Mouse (Mus musculus) layer of hippocampus, adult 18-20 months (tissue): ENCODE results near the gene 3110082J24Rik. TPM values are rescaled to one million over a fixed set of nuclear protein-coding genes. Genes with fewer than 3 reads are reported as not detected.
"Not testable (repeated sequence)": the region's sequence is repeated elsewhere in the genome, so short reads cannot be mapped to it uniquely, and the experiment has no call there.

Source experiments
- DNase-seq, 2 experiments: peaks; one replicate each; pipeline ENCODE4 v3.0.0; 2022; ENCODE audit warnings: low spot score in 2 of 2
- total RNA-seq, 2 experiments: library from RNA; stranded (reverse); gene quantifications; 2 replicates each; pipeline ENCODE4 v1.2.3; 2021

The 3110082J24Rik gene
- total RNA-seq, 2 experiments from 2014 or later = 2.6 to 4.1 TPM

GRCm38 (mm10) chr5:30072825-30073821 lies 32.8 kb downstream of the 3110082J24Rik start, which contains the start of gene Tyms:
Gene Tyms, minus strand, starts transcription at chr5:30073617.
- DNase-seq = peak; percentile 36 to 73

GRCm38 (mm10) chr5:30072377-30072776 lies 33.5 kb downstream of the 3110082J24Rik start:
- no peak for DNase-seq

GRCm38 (mm10) chr5:30071677-30072076 lies 34.2 kb downstream of the 3110082J24Rik start:
- no peak for DNase-seq

GRCm38 (mm10) chr5:30067726-30068125 lies 38.2 kb downstream of the 3110082J24Rik start:
- DNase-seq = no peak

- not testable (repeated sequence) for DNase-seq
These were observed 46.3 kb downstream of the 3110082J24Rik start for GRCm38 (mm10) chr5:30059607-30060006.

- DNase-seq = no peak
These were observed 47.6 kb downstream of the 3110082J24Rik start for GRCm38 (mm10) chr5:30058216-30058731.

Other genes with a start within 250 kb of the 3110082J24Rik start
- not detected for gene Il6, start 93.0 kb downstream of the 3110082J24Rik start, total RNA-seq
- gene Tyms, start 32.5 kb downstream of the 3110082J24Rik start, total RNA-seq = 1 to 10 TPM; 4.9 to 5.0 TPM
- 10 to 100 TPM; 10.9 to 11.3 TPM for gene Garem2, start 925 bp downstream of the 3110082J24Rik start, total RNA-seq
- 10 to 100 TPM; 70.6 to 71.9 TPM for gene Hadha, start 49.1 kb upstream of the 3110082J24Rik start, total RNA-seq
- 10 to 100 TPM; 95.8 to 97.8 TPM for gene Hadhb, start 49.2 kb upstream of the 3110082J24Rik start, total RNA-seq
- not detected for gene Adgrf3, start 99.6 kb upstream of the 3110082J24Rik start, total RNA-seq
- gene Selenoi, start 126.5 kb upstream of the 3110082J24Rik start, total RNA-seq = 10 to 100 TPM; 33.5 to 41.2 TPM
- 1 to 10 TPM; 8.6 to 8.8 TPM for gene Drc1, start 175.3 kb upstream of the 3110082J24Rik start, total RNA-seq